Mouse (Mus musculus) intestine, embryonic 15.5 days (tissue): ENCODE data around the gene Alox5ap. TPM values are rescaled to one million over a fixed set of nuclear protein-coding genes. Genes with fewer than 3 reads are reported as not detected.

Source experiments
- polyA plus RNA-seq: library from polyadenylated mRNA; unstranded; fragments of >200 nt; fragmentation: Nextera tagmentation; extraction: Ambion mirVana; gene quantifications from 2 replicates; pipeline ENCODE4 v1.2.1, GENCODE M21; 2015

Gene Alox5ap
- polyA plus RNA-seq, 1 experiment from 2014 or later, result 11.7 TPM

Other genes with a start within 250 kb of the Alox5ap start
- 33.7 and 37.1 TPM in 2 replicates for gene Uspl1, start 80.4 kb upstream of the Alox5ap start, polyA plus RNA-seq
- 1,042 and 1,306 TPM in 2 replicates for gene Hmgb1, start 80.3 kb upstream of the Alox5ap start, polyA plus RNA-seq
- 2.2 and 2.4 TPM in 2 replicates for gene Medag, start 147.0 kb downstream of the Alox5ap start, polyA plus RNA-seq
- gene Tex26, start 174.9 kb downstream of the Alox5ap start, polyA plus RNA-seq, result 0.11 and 0.36 TPM in 2 replicates